Mouse (Mus musculus): ENCODE results near the gene Mybphl.

- no peak for TF ChIP-seq POLR2A (IDR thresholded peaks at IDR 0.05; ENCODE audit: insufficient read length, low read depth)
- no peak for TF ChIP-seq MYOG (IDR thresholded peaks at IDR 0.05; ENCODE audit: control insufficient read depth in 1 of 3, insufficient read depth in 1 of 3, insufficient read length in 2 of 3, low read depth in 2 of 3)
- no peak for TF ChIP-seq CEBPB (IDR thresholded peaks at IDR 0.05; ENCODE audit: insufficient read depth, poor library complexity, severe bottlenecking)
- TF ChIP-seq E2F4 (IDR thresholded peaks at IDR 0.05; ENCODE audit: insufficient read depth), result no peak
- TF ChIP-seq USF1 (IDR thresholded peaks at IDR 0.05; ENCODE audit: low read depth), result no peak
- no peak for TF ChIP-seq SRF (IDR thresholded peaks at IDR 0.05; ENCODE audit: control insufficient read depth, insufficient read length, low read depth)
Observed at GRCm38 (mm10) chr3:108398281-108398680, 33.6 kb downstream of the Mybphl start.

All from myocyte (in vitro differentiated cells).